Mouse (Mus musculus): ENCODE results near the gene Polr1a. TPM values are rescaled to one million over a fixed set of nuclear protein-coding genes. Genes with fewer than 3 reads are reported as not detected.

Gene Polr1a
- polyA plus RNA-seq, 1 experiment from 2014 or later = 35.0 TPM

- H3K27me3 ChIP-seq = no peaks in the 10 kb centered on the region
- H3K27ac ChIP-seq = no peak overlapping the region
- H3K4me1 ChIP-seq = no peaks in the 10 kb centered on the region
- WGBS = 92% methylated on average over 5 of the region's 5 CpGs
- no peak overlapping the region for H3K4me2 ChIP-seq
- no peak for ATAC-seq (ENCODE audit: insufficient number of reproducible peaks, insufficient read depth, low FRiP score, low TSS enrichment, low read depth)
- no peaks in the 10 kb centered on the region for H3K9me3 ChIP-seq
- H3K36me3 ChIP-seq = peaks cover 76% of the 10 kb centered on the region
- no peak overlapping the region for H3K9ac ChIP-seq
- no peak overlapping the region for H3K4me3 ChIP-seq
Observed at GRCm38 (mm10) chr6:71951192-71951591, 42.3 kb downstream of the Polr1a start.

GRCm38 (mm10) chr6:71962119-71962518, 53.3 kb downstream of the Polr1a start:
- H3K27ac ChIP-seq = no peak overlapping the region
- no peak overlapping the region for H3K4me3 ChIP-seq
- peaks cover 7% of the 10 kb centered on the region; the same call in 1 of the 2 replicates for H3K4me1 ChIP-seq
- H3K36me3 ChIP-seq = peaks cover 30% of the 10 kb centered on the region
- 92% methylated on average over 5 of the region's 5 CpGs for WGBS
- no peak for ATAC-seq (ENCODE audit: insufficient number of reproducible peaks, insufficient read depth, low FRiP score, low TSS enrichment, low read depth)
- H3K9me3 ChIP-seq = no peaks in the 10 kb centered on the region
- H3K9ac ChIP-seq = no peak overlapping the region
- no peak overlapping the region for H3K4me2 ChIP-seq
- no peaks in the 10 kb centered on the region for H3K27me3 ChIP-seq

- WGBS = 88% methylated on average over 6 of the region's 6 CpGs
- H3K4me2 ChIP-seq = no peak overlapping the region
- H3K4me1 ChIP-seq = peaks cover 13% of the 10 kb centered on the region; the same call in 1 of the 2 replicates
- no peak overlapping the region for H3K9ac ChIP-seq
- H3K4me3 ChIP-seq = no peak overlapping the region
- peaks cover 35% of the 10 kb centered on the region for H3K36me3 ChIP-seq
- no peaks in the 10 kb centered on the region for H3K9me3 ChIP-seq
- H3K27ac ChIP-seq = no peak overlapping the region
- no peaks in the 10 kb centered on the region for H3K27me3 ChIP-seq
- no peak for ATAC-seq (ENCODE audit: insufficient number of reproducible peaks, insufficient read depth, low FRiP score, low TSS enrichment, low read depth)
Observed at GRCm38 (mm10) chr6:71962706-71963105, 53.9 kb downstream of the Polr1a start.

GRCm38 (mm10) chr6:71963561-71963960, 54.7 kb downstream of the Polr1a start:
- 96% methylated on average over 11 of the region's 11 CpGs for WGBS
- peaks cover 41% of the 10 kb centered on the region for H3K36me3 ChIP-seq
- no peak for ATAC-seq (ENCODE audit: insufficient number of reproducible peaks, insufficient read depth, low FRiP score, low TSS enrichment, low read depth)

GRCm38 (mm10) chr6:71966683-71967303, 57.9 kb downstream of the Polr1a start:
- no peak for ATAC-seq (ENCODE audit: insufficient number of reproducible peaks, insufficient read depth, low FRiP score, low TSS enrichment, low read depth)
- Histone ChIP-seq H3K9ac (no peak overlapping the region), H3K4me1 (peaks cover 16% of the 10 kb centered on the region; the same call in 1 of the 2 replicates), H3K9me3 (no peaks in the 10 kb centered on the region), H3K27ac (peak overlapping the region; percentile 19; the same call in 1 of the 2 replicates), H3K4me3 (no peak overlapping the region), H3K27me3 (no peaks in the 10 kb centered on the region), H3K36me3 (peaks cover 68% of the 10 kb centered on the region), H3K4me2 (no peak overlapping the region)
- WGBS = 75% methylated on average over 5 of the region's 5 CpGs

More at GRCm38 (mm10) chr6:71963561-71963960, 54.7 kb downstream of the Polr1a start:
- H3K4me1 ChIP-seq = peaks cover 16% of the 10 kb centered on the region; the same call in 1 of the 2 replicates
- H3K4me2 ChIP-seq = no peak overlapping the region
- H3K27ac ChIP-seq = no peak overlapping the region
- no peak overlapping the region for H3K4me3 ChIP-seq
- no peaks in the 10 kb centered on the region for H3K9me3 ChIP-seq
- H3K27me3 ChIP-seq = no peaks in the 10 kb centered on the region
- H3K9ac ChIP-seq = no peak overlapping the region

- H3K36me3 ChIP-seq = peaks cover 79% of the 10 kb centered on the region
- H3K4me1 ChIP-seq = peaks cover 16% of the 10 kb centered on the region; the same call in 1 of the 2 replicates
- 60% methylated on average over 7 of the region's 7 CpGs for WGBS
- no peaks in the 10 kb centered on the region for H3K9me3 ChIP-seq
- peak overlapping the region; percentile 52; the same call in 1 of the 2 replicates for H3K27ac ChIP-seq
- no peaks in the 10 kb centered on the region for H3K27me3 ChIP-seq
- no peak overlapping the region for H3K9ac ChIP-seq
- no peak overlapping the region for H3K4me3 ChIP-seq
- no peak for ATAC-seq (ENCODE audit: insufficient number of reproducible peaks, insufficient read depth, low FRiP score, low TSS enrichment, low read depth)
- H3K4me2 ChIP-seq = no peak overlapping the region
Observed at GRCm38 (mm10) chr6:71967847-71968246, 59.0 kb downstream of the Polr1a start.

GRCm38 (mm10) chr6:71969459-71969858, 60.6 kb downstream of the Polr1a start:
- Histone ChIP-seq H3K36me3 (peaks cover 95% of the 10 kb centered on the region), H3K4me3 (no peak overlapping the region), H3K4me1 (peaks cover 16% of the 10 kb centered on the region; the same call in 1 of the 2 replicates), H3K27me3 (no peaks in the 10 kb centered on the region), H3K4me2 (no peak overlapping the region), H3K9ac (no peak overlapping the region), H3K9me3 (no peaks in the 10 kb centered on the region), H3K27ac (peak overlapping the region; percentile 28; the same call in 1 of the 2 replicates)
- WGBS = 87% methylated on average over 7 of the region's 7 CpGs
- no peak for ATAC-seq (ENCODE audit: insufficient number of reproducible peaks, insufficient read depth, low FRiP score, low TSS enrichment, low read depth)

- Histone ChIP-seq H3K9me3 (no peaks in the 10 kb centered on the region), H3K27ac (no peak overlapping the region), H3K27me3 (no peaks in the 10 kb centered on the region), H3K36me3 (peaks cover 96% of the 10 kb centered on the region), H3K9ac (no peak overlapping the region), H3K4me3 (no peak overlapping the region), H3K4me1 (peaks cover 16% of the 10 kb centered on the region; the same call in 1 of the 2 replicates), H3K4me2 (no peak overlapping the region)
- 81% methylated on average over 2 of the region's 2 CpGs for WGBS
- no peak for ATAC-seq (ENCODE audit: insufficient number of reproducible peaks, insufficient read depth, low FRiP score, low TSS enrichment, low read depth)
Observed at GRCm38 (mm10) chr6:71970154-71970553, 61.3 kb downstream of the Polr1a start.

- no peak for ATAC-seq (ENCODE audit: insufficient number of reproducible peaks, insufficient read depth, low FRiP score, low TSS enrichment, low read depth)
- Histone ChIP-seq H3K4me1 (peaks cover 17% of the 10 kb centered on the region), H3K36me3 (peaks cover 99% of the 10 kb centered on the region), H3K4me2 (no peak overlapping the region), H3K4me3 (no peak overlapping the region), H3K27me3 (no peaks in the 10 kb centered on the region), H3K9ac (no peak overlapping the region), H3K9me3 (no peaks in the 10 kb centered on the region), H3K27ac (no peak overlapping the region)
- WGBS = 88% methylated on average over 7 of the region's 7 CpGs
Observed at GRCm38 (mm10) chr6:71976592-71976991, 67.7 kb downstream of the Polr1a start.

- Histone ChIP-seq H3K9me3 (no peaks in the 10 kb centered on the region), H3K4me3 (no peak overlapping the region), H3K4me1 (peaks cover 17% of the 10 kb centered on the region), H3K9ac (no peak overlapping the region), H3K27me3 (no peaks in the 10 kb centered on the region), H3K27ac (peak overlapping the region; percentile 65), H3K36me3 (peaks cover 68% of the 10 kb centered on the region), H3K4me2 (no peak overlapping the region)
- 60% methylated on average over 8 of the region's 8 CpGs for WGBS
- no peak for ATAC-seq (ENCODE audit: insufficient number of reproducible peaks, insufficient read depth, low FRiP score, low TSS enrichment, low read depth)
Observed at GRCm38 (mm10) chr6:71980165-71980564, 71.3 kb downstream of the Polr1a start.

- Histone ChIP-seq H3K27me3 (no peaks in the 10 kb centered on the region), H3K4me2 (no peak overlapping the region), H3K9me3 (no peaks in the 10 kb centered on the region), H3K36me3 (peaks cover 64% of the 10 kb centered on the region), H3K4me1 (peaks cover 17% of the 10 kb centered on the region), H3K9ac (no peak overlapping the region), H3K4me3 (no peak overlapping the region), H3K27ac (0 out of 2 replicates have a peak overlapping the region, but pooled peaks have one; percentile 28)
- 94% methylated on average over 2 of the region's 2 CpGs for WGBS
- ATAC-seq (ENCODE audit: insufficient number of reproducible peaks, insufficient read depth, low FRiP score, low TSS enrichment, low read depth) = no peak
Observed at GRCm38 (mm10) chr6:71980587-71980986, 71.7 kb downstream of the Polr1a start.

- no peaks in the 10 kb centered on the region for H3K9me3 ChIP-seq
- ATAC-seq (ENCODE audit: insufficient number of reproducible peaks, insufficient read depth, low FRiP score, low TSS enrichment, low read depth) = no peak
- no peak overlapping the region for H3K9ac ChIP-seq
- H3K4me2 ChIP-seq = no peak overlapping the region
- no peaks in the 10 kb centered on the region for H3K27me3 ChIP-seq
- no peak overlapping the region for H3K4me3 ChIP-seq
- peaks cover 55% of the 10 kb centered on the region for H3K36me3 ChIP-seq
- H3K4me1 ChIP-seq = peaks cover 17% of the 10 kb centered on the region
- no peak overlapping the region for H3K27ac ChIP-seq
- WGBS = 89% methylated on average over 4 of the region's 4 CpGs
Observed at GRCm38 (mm10) chr6:71981450-71981849, 72.6 kb downstream of the Polr1a start.
